Mouse (Mus musculus): ENCODE results near the gene Slc7a14. TPM values are rescaled to one million over a fixed set of nuclear protein-coding genes. Genes with fewer than 3 reads are reported as not detected.

The Slc7a14 gene
- total and polyA plus RNA-seq, 3 experiments, result 0.03 to 0.14 (median 0.12) TPM

- Histone ChIP-seq H3K27ac (no peak overlapping the region), H3K9ac (ENCODE audit: low read depth, low read length) (no peak overlapping the region), H3K4me3 (no peak overlapping the region), H3K27me3 (ENCODE audit: control insufficient read depth, insufficient read depth, low read length) (no peaks in the 10 kb centered on the region), H3K79me2 (replicated peaks; ENCODE audit: control insufficient read depth, insufficient read depth, low read length) (no peaks in the 10 kb centered on the region), H3K4me1 (ENCODE audit: control insufficient read depth, insufficient read depth, low read length) (no peaks in the 10 kb centered on the region), H3K36me3 (ENCODE audit: control insufficient read depth, insufficient read depth, low read length) (no peaks in the 10 kb centered on the region)
- TF ChIP-seq CTCF (IDR thresholded peaks at IDR 0.05), result no peak
- TF ChIP-seq POLR2A (IDR thresholded peaks at IDR 0.05; ENCODE audit: insufficient read depth, low read depth, low read length), result no peak
- TF ChIP-seq EP300 (IDR thresholded peaks at IDR 0.05; ENCODE audit: insufficient read depth, low read depth, low read length), result no peak
- DNase-seq, result no peak
- 77% methylated on average over 10 of the region's 10 CpGs for WGBS
- intact Hi-C loops (cut with DNase I), result no loop called here
Measured at GRCm38 (mm10) chr3:31160046-31160445, 150.1 kb downstream of the Slc7a14 start.

- TF ChIP-seq EP300 (IDR thresholded peaks at IDR 0.05; ENCODE audit: insufficient read depth, low read depth, low read length) (no peak), POLR2A (IDR thresholded peaks at IDR 0.05; ENCODE audit: insufficient read depth, low read depth, low read length) (no peak), CTCF (IDR thresholded peaks at IDR 0.05) (no peak)
- DNase-seq, result no peak
- Histone ChIP-seq H3K27me3 (ENCODE audit: control insufficient read depth, insufficient read depth, low read length) (no peaks in the 10 kb centered on the region), H3K79me2 (replicated peaks; ENCODE audit: control insufficient read depth, insufficient read depth, low read length) (no peaks in the 10 kb centered on the region), H3K4me1 (ENCODE audit: control insufficient read depth, insufficient read depth, low read length) (no peaks in the 10 kb centered on the region), H3K4me3 (no peak overlapping the region), H3K27ac (no peak overlapping the region), H3K36me3 (ENCODE audit: control insufficient read depth, insufficient read depth, low read length) (no peaks in the 10 kb centered on the region), H3K9ac (ENCODE audit: low read depth, low read length) (no peak overlapping the region)
- 35% methylated on average over 15 of the region's 15 CpGs for WGBS
- intact Hi-C loops (cut with DNase I), result no loop called here
Measured at GRCm38 (mm10) chr3:31157776-31158175, 152.4 kb downstream of the Slc7a14 start.

- TF ChIP-seq POLR2A (IDR thresholded peaks at IDR 0.05; ENCODE audit: insufficient read depth, low read depth, low read length), result no peak
- TF ChIP-seq EP300 (IDR thresholded peaks at IDR 0.05; ENCODE audit: insufficient read depth, low read depth, low read length), result no peak
- no peak for TF ChIP-seq CTCF (IDR thresholded peaks at IDR 0.05)
- Histone ChIP-seq H3K9ac (ENCODE audit: low read depth, low read length) (no peak overlapping the region), H3K27ac (no peak overlapping the region), H3K27me3 (ENCODE audit: control insufficient read depth, insufficient read depth, low read length) (no peaks in the 10 kb centered on the region), H3K36me3 (ENCODE audit: control insufficient read depth, insufficient read depth, low read length) (no peaks in the 10 kb centered on the region), H3K79me2 (replicated peaks; ENCODE audit: control insufficient read depth, insufficient read depth, low read length) (no peaks in the 10 kb centered on the region), H3K4me1 (ENCODE audit: control insufficient read depth, insufficient read depth, low read length) (no peaks in the 10 kb centered on the region), H3K4me3 (no peak overlapping the region)
- intact Hi-C loops (cut with DNase I), result no loop called here
- WGBS, result 51% methylated on average over 3 of the region's 3 CpGs
- DNase-seq, result no peak
Measured at GRCm38 (mm10) chr3:31156126-31156525, 154.1 kb downstream of the Slc7a14 start.

Other genes starting within 250 kb of the Slc7a14 start
- 10 to 100 TPM; 14.2 to 15.4 TPM for gene Skil, start 215.3 kb downstream of the Slc7a14 start, total RNA-seq (2021)
- gene Skil, start 215.3 kb downstream of the Slc7a14 start, polyA plus RNA-seq (2012; rRNA removed), result 8.0 and 13.8 TPM in 2 replicates
- gene Cldn11, start 160.5 kb downstream of the Slc7a14 start, total RNA-seq (2021), result under 1 TPM; 0.57 to 0.68 TPM
- gene Cldn11, start 160.5 kb downstream of the Slc7a14 start, polyA plus RNA-seq (2012; rRNA removed), result 0.59 and 0.94 TPM in 2 replicates